Mouse (Mus musculus): ENCODE data around the gene Smc1b. TPM values are rescaled to one million over a fixed set of nuclear protein-coding genes. Genes with fewer than 3 reads are reported as not detected.

Gene Smc1b
- polyA plus RNA-seq, 1 experiment from 2014 or later: 0.55 TPM

DNA sequence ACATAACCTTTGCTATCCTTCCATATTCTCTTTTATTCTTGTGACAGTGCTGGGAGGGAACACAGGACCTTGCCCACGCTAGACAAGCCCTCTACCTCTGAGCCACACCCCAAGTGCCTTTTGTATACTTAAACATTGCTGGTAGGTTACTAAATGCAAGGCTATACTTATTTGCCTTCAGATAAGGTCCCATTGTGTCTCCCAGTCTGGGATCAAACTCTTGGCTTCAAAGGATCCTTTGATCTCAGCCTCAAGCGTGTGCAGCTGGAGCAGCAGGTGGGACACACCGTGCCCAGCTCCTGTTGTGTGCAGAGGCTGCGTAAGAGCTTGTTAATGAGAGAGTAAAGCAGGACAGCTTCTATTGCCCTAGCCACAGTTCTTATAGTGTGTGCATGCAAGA, 104.0 kb downstream of the Smc1b start:
- Histone ChIP-seq H3K9ac (replicated peaks; ENCODE audit: low read length) (no peak overlapping the region), H3K36me3 (ENCODE audit: control insufficient read depth, insufficient read depth, low read length) (no peaks in the 10 kb centered on the region), H3K4me2 (ENCODE audit: low read length) (no peak overlapping the region), H3K9me3 (ENCODE audit: control insufficient read depth, low read length) (no peaks in the 10 kb centered on the region), H3K27ac (replicated peaks; ENCODE audit: low read depth, low read length) (no peak overlapping the region), H3K4me3 (replicated peaks; ENCODE audit: low read depth, low read length) (no peak overlapping the region), H3K4me1 (ENCODE audit: control insufficient read depth, insufficient read depth, low read length) (no peaks in the 10 kb centered on the region), H3K27me3 (ENCODE audit: control insufficient read depth, insufficient read depth, low read length) (no peaks in the 10 kb centered on the region)
- ATAC-seq (ENCODE audit: low FRiP score, low TSS enrichment): no peak
- WGBS: 45% methylated on average over 4 of the region's 4 CpGs
- no peak for DNase-seq

DNA sequence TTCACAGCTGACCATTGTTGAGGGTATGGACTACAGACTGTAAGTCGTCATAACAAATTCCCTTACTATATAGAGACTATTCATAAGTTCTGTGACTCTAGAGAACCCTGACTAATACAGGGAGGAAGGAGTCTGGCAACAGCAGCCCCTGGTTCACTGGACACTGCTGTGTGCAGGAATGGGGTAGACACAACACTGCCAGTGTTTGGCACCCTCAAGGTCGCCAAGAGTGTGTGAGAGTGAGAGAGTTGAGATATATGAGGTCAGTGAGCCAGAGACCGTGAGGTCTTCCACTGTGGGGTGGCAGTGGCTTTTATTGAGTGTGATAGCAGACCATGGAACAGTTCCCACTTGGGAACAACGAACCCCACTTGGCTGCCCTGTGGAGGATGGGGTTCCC, 105.6 kb downstream of the Smc1b start:
- Histone ChIP-seq H3K27me3 (ENCODE audit: control insufficient read depth, insufficient read depth, low read length) (no peaks in the 10 kb centered on the region), H3K9me3 (ENCODE audit: control insufficient read depth, low read length) (no peaks in the 10 kb centered on the region), H3K4me3 (replicated peaks; ENCODE audit: low read depth, low read length) (no peak overlapping the region), H3K4me1 (ENCODE audit: control insufficient read depth, insufficient read depth, low read length) (no peaks in the 10 kb centered on the region), H3K4me2 (ENCODE audit: low read length) (no peak overlapping the region), H3K27ac (replicated peaks; ENCODE audit: low read depth, low read length) (no peak overlapping the region), H3K9ac (replicated peaks; ENCODE audit: low read length) (no peak overlapping the region), H3K36me3 (ENCODE audit: control insufficient read depth, insufficient read depth, low read length) (no peaks in the 10 kb centered on the region)
- 88% methylated on average over 4 of the region's 4 CpGs for WGBS
- DNase-seq: no peak
- ATAC-seq (ENCODE audit: low FRiP score, low TSS enrichment): no peak

DNA sequence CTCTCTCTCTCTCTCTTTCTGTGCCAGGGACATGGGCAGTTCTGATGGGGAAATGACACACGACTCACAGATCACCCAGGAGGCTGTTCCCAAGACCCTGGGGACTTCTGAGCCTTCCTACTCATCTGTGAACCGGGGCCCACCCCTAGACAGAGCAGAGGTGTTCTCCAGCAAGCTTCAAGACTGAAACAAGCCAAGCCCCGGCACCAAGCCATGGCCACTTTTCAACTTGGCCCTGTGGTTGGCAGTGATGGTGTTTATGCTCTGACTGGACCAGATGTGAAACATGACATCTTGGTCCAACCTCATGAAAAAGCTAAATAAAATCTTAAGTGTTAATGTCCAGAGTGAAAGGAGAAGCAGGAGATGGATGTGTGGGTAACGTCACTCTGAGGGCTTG, 109.6 kb downstream of the Smc1b start:
- H3K27ac ChIP-seq (replicated peaks; ENCODE audit: low read depth, low read length): no peak overlapping the region
- no peak overlapping the region for H3K4me2 ChIP-seq (ENCODE audit: low read length)
- WGBS: 74% methylated on average over 4 of the region's 4 CpGs
- no peaks in the 10 kb centered on the region for H3K27me3 ChIP-seq (ENCODE audit: control insufficient read depth, insufficient read depth, low read length)
- no peak overlapping the region for H3K4me3 ChIP-seq (replicated peaks; ENCODE audit: low read depth, low read length)
- no peak overlapping the region for H3K9ac ChIP-seq (replicated peaks; ENCODE audit: low read length)
- H3K9me3 ChIP-seq (ENCODE audit: control insufficient read depth, low read length): no peaks in the 10 kb centered on the region
- H3K4me1 ChIP-seq (ENCODE audit: control insufficient read depth, insufficient read depth, low read length): 0 out of 2 replicates have a peak, but pooled peaks cover 2% of the 10 kb centered on the region
- ATAC-seq (ENCODE audit: low FRiP score, low TSS enrichment): no peak
- H3K36me3 ChIP-seq (ENCODE audit: control insufficient read depth, insufficient read depth, low read length): no peaks in the 10 kb centered on the region
- no peak for DNase-seq

DNA sequence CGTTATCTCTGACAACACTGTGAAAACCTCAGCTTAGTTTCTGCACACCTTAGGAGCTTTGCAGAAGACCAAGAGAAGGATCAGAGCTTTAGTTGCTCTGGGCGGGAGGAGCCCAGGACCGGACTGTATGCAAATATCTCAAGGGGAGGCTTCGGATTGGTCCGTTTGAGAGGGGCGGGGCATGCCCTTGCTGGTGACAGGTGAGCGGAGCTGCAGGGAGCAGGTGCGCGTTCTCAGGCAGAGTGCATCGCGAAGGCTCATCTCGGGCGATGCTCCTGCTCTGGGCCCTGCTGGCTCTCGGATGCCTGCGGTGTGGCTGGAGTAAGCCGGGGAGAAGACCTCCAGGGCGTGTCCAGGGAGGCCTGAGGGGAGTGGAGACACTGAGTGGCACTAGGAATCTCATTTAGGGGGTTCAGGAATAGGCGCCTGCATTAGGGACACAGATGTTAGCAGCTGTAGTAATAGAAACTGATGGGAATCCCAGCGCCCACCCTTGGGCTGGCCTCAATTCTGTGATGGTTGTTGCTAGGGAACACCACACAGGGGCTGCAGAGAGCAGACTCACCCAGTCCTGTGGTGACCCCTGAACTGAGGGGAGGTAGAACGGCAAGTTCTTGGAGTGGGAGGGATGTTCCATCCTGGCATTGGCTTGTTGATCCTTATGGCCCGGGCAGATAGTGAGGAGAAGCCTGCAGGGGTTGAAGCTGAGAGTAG, 114.7 kb downstream of the Smc1b start, which contains the start of gene Upk3a:
Gene Upk3a, plus strand, starts transcription at position 191 of the 714 bp plus-strand sequence.
- Histone ChIP-seq H3K4me2 (ENCODE audit: low read length) (peak within 1 kb of the TSS; percentile 42), H3K9ac (replicated peaks; ENCODE audit: low read length) (no peak within 1 kb of the TSS), H3K36me3 (ENCODE audit: control insufficient read depth, insufficient read depth, low read length) (no peaks in the 10 kb centered on the region), H3K9me3 (ENCODE audit: control insufficient read depth, low read length) (no peaks in the 10 kb centered on the region), H3K27me3 (ENCODE audit: control insufficient read depth, insufficient read depth, low read length) (no peaks in the 10 kb centered on the region), H3K27ac (replicated peaks; ENCODE audit: low read depth, low read length) (no peak within 1 kb of the TSS), H3K4me3 (replicated peaks; ENCODE audit: low read depth, low read length) (no peak within 1 kb of the TSS), H3K4me1 (ENCODE audit: control insufficient read depth, insufficient read depth, low read length) (0 out of 2 replicates have a peak, but pooled peaks cover 8% of the 10 kb centered on the region)
- ATAC-seq (ENCODE audit: low FRiP score, low TSS enrichment) (no peak), DNase-seq (peak; percentile 39)
- WGBS: 6% methylated on average over 21 of the region's 21 CpGs

DNA sequence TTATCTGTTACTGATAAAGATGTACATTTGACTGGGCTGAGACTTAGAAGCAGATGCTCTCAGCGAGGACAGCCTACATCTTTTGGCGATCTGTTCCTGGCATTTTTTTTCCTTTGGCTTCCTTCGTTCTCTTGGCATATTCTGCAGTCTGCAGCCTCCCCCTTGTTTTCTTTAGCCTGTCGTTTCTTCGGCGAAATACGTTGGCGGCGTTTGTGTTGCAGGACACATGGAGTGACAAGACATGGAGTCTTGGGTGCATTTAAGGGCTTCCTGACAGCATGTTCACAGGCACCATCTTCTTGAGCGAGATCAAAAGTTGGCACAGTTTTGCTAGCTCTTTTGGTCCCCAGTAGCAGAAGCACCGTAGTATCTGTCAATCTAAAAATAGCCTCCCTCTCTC, 116.0 kb downstream of the Smc1b start:
- no peak overlapping the region for H3K27ac ChIP-seq (replicated peaks; ENCODE audit: low read depth, low read length)
- ATAC-seq (ENCODE audit: low FRiP score, low TSS enrichment): no peak
- H3K4me3 ChIP-seq (replicated peaks; ENCODE audit: low read depth, low read length): no peak overlapping the region
- no peak for DNase-seq
- no peak overlapping the region for H3K4me2 ChIP-seq (ENCODE audit: low read length)
- whole genome bisulfite sequencing: 85% methylated on average over 11 of the region's 11 CpGs
- no peaks in the 10 kb centered on the region for H3K27me3 ChIP-seq (ENCODE audit: control insufficient read depth, insufficient read depth, low read length)
- no peaks in the 10 kb centered on the region for H3K36me3 ChIP-seq (ENCODE audit: control insufficient read depth, insufficient read depth, low read length)
- no peaks in the 10 kb centered on the region for H3K9me3 ChIP-seq (ENCODE audit: control insufficient read depth, low read length)
- H3K9ac ChIP-seq (replicated peaks; ENCODE audit: low read length): no peak overlapping the region
- H3K4me1 ChIP-seq (ENCODE audit: control insufficient read depth, insufficient read depth, low read length): 0 out of 2 replicates have a peak, but pooled peaks cover 8% of the 10 kb centered on the region

Other genes with a start within 250 kb of the Smc1b start
- gene Gm29666, start 211.9 kb downstream of the Smc1b start, polyA plus RNA-seq (2014; fragmentation: Nextera tagmentation; extraction: Ambion mirVana): 0.46 and 0.51 TPM in 2 replicates
- 19.4 and 28.7 TPM in 2 replicates for gene Nup50, start 208.6 kb downstream of the Smc1b start, polyA plus RNA-seq (2014; fragmentation: Nextera tagmentation; extraction: Ambion mirVana)
- gene 5031439G07Rik, start 143.4 kb downstream of the Smc1b start, polyA plus RNA-seq (2014; fragmentation: Nextera tagmentation; extraction: Ambion mirVana): 22.0 and 23.2 TPM in 2 replicates
- 0.33 and 0.40 TPM in 2 replicates for gene Upk3a, start 114.8 kb downstream of the Smc1b start, polyA plus RNA-seq (2014; fragmentation: Nextera tagmentation; extraction: Ambion mirVana)
- 24.1 and 28.0 TPM in 2 replicates for gene Fam118a, start 103.0 kb downstream of the Smc1b start, polyA plus RNA-seq (2014; fragmentation: Nextera tagmentation; extraction: Ambion mirVana)
- gene Ribc2, start 114 bp upstream of the Smc1b start, polyA plus RNA-seq (2014; fragmentation: Nextera tagmentation; extraction: Ambion mirVana): 0.63 and 1.3 TPM in 2 replicates
- 16.7 and 37.0 TPM in 2 replicates for gene Fbln1, start 74.0 kb upstream of the Smc1b start, polyA plus RNA-seq (2014; fragmentation: Nextera tagmentation; extraction: Ambion mirVana)
- gene Atxn10, start 204.3 kb upstream of the Smc1b start, polyA plus RNA-seq (2014; fragmentation: Nextera tagmentation; extraction: Ambion mirVana): 528 and 574 TPM in 2 replicates

All from midbrain, embryonic 14.5 days (tissue).